Comparison of ENCODE assay signal across 10 mouse cellular contexts in genomic region chrX:167357415-167357814, GRCm38 (mm10). TPM values are rescaled to one million over a fixed set of nuclear protein-coding genes. Genes with fewer than 3 reads are reported as not detected.
DNase-seq lines count a peak whose midpoint lies in the region; ATAC-seq and TF ChIP-seq lines count a peak whose summit lies in the region.
"Had no signal": no experiment of that assay in that cellular context is flagged by ENCODE, and none has a peak within 500 bp of the region (broad histone marks: within the 10 kb centered on the region; RNA-seq: fewer than 3 reads in every experiment).

No protein-coding gene starts in this region.

- no peak for TF ChIP-seq POLR2A in kidney, adult 2 months (IDR thresholded peaks at IDR 0.05; ENCODE audit: low read depth, low read length)

- no peak overlapping the region for H3K4me2 ChIP-seq in kidney, embryonic 14.5 days (replicated peaks; ENCODE audit: low read depth, low read length)
- H3K4me2 ChIP-seq in hindbrain, embryonic 13.5 days: no peak overlapping the region
- H3K4me2 ChIP-seq: limb, embryonic 13.5 days had no signal

- no peaks in the 10 kb centered on the region for H3K9me3 ChIP-seq in kidney, embryonic 14.5 days (ENCODE audit: control insufficient read depth, low read length)
- no peaks in the 10 kb centered on the region for H3K9me3 ChIP-seq in hindbrain, embryonic 13.5 days
- H3K9me3 ChIP-seq: limb, embryonic 13.5 days had no signal

- no peaks in the 10 kb centered on the region for H3K27me3 ChIP-seq in kidney, adult 2 months (replicated peaks; ENCODE audit: control insufficient read depth, insufficient read depth, low read length)
- H3K27me3 ChIP-seq in kidney, embryonic 14.5 days (ENCODE audit: control insufficient read depth, insufficient read depth, low read length): no peaks in the 10 kb centered on the region
- peaks cover 27% of the 10 kb centered on the region; the same call in 1 of the 2 replicates for H3K27me3 ChIP-seq in hindbrain, embryonic 13.5 days

- H3K4me3 ChIP-seq in kidney, adult 2 months (ENCODE audit: insufficient read depth, low read depth, low read length): no peak overlapping the region
- H3K4me3 ChIP-seq in kidney, embryonic 14.5 days (ENCODE audit: low read length): no peak overlapping the region
- no peak overlapping the region for H3K4me3 ChIP-seq in hindbrain, embryonic 13.5 days
- H3K4me3 ChIP-seq: limb, embryonic 13.5 days had no signal

- no peaks in the 10 kb centered on the region for H3K4me1 ChIP-seq in kidney, adult 2 months (ENCODE audit: control insufficient read depth, insufficient read depth, low read length)
- no peaks in the 10 kb centered on the region for H3K4me1 ChIP-seq in kidney, embryonic 14.5 days (ENCODE audit: control insufficient read depth, insufficient read depth, low read length)
- no peaks in the 10 kb centered on the region for H3K4me1 ChIP-seq in hindbrain, embryonic 13.5 days (replicated peaks)
- H3K4me1 ChIP-seq: limb, embryonic 13.5 days had no signal

- H3K36me3 ChIP-seq in kidney, adult 2 months (ENCODE audit: control insufficient read depth, insufficient read depth, low read length): no peaks in the 10 kb centered on the region; the same call in 1 of the 2 replicates
- H3K36me3 ChIP-seq in kidney, embryonic 14.5 days (ENCODE audit: control insufficient read depth, insufficient read depth, low read length): no peaks in the 10 kb centered on the region
- H3K36me3 ChIP-seq in hindbrain, embryonic 13.5 days: no peaks in the 10 kb centered on the region

- DNase-seq in kidney, adult 2 months: peak; percentile 19
- peak; percentile 9 for DNase-seq in thymus, postnatal 14 days
- DNase-seq in thymus, adult 18-20 months: no peak
- no peak for DNase-seq in ovary, postnatal 36 days (ENCODE audit: low spot score)
- DNase-seq: right cerebral cortex, postnatal 25 days had no signal

- no peak for TF ChIP-seq CTCF in kidney, adult 2 months (conservative IDR thresholded peaks at IDR 0.05; ENCODE audit: insufficient read depth, insufficient read length, low read depth, low read length)

- no peak for ATAC-seq in kidney, embryonic 14.5 days (ENCODE audit: low FRiP score, low TSS enrichment)
- ATAC-seq in common myeloid progenitor, adult 5-6 weeks (replicated peaks; ENCODE audit: low read depth, poor library complexity, severe bottlenecking): peak; percentile 37; the same call in 1 of the 2 replicates
- no peak for ATAC-seq in hindbrain, embryonic 13.5 days (ENCODE audit: low FRiP score)
- ATAC-seq: midbrain, embryonic 16.5 days had no signal

- 44% methylated on average over 2 of the region's 2 CpGs for WGBS in kidney, adult 2 months
- WGBS in kidney, embryonic 14.5 days: 72% methylated on average over 2 of the region's 2 CpGs
- 77% methylated on average over 2 of the region's 2 CpGs for WGBS in hindbrain, embryonic 13.5 days

- H3K27ac ChIP-seq in kidney, adult 2 months (ENCODE audit: insufficient read depth, low read depth, low read length): no peak overlapping the region
- no peak overlapping the region for H3K27ac ChIP-seq in kidney, embryonic 14.5 days (ENCODE audit: low read depth, low read length)
- no peak overlapping the region for H3K27ac ChIP-seq in hindbrain, embryonic 13.5 days
- H3K27ac ChIP-seq: limb, embryonic 13.5 days had no signal

- H3K9ac ChIP-seq in kidney, embryonic 14.5 days (ENCODE audit: low read depth, low read length): no peak overlapping the region
- H3K9ac ChIP-seq in hindbrain, embryonic 13.5 days: no peak overlapping the region
- H3K9ac ChIP-seq: limb, embryonic 13.5 days had no signal

RNA-seq across cellular contexts. Expression of gene Prps2, which starts 25.1 kb away (rescaled TPM):
- 26.8 and 31.7 TPM in 2 replicates for polyA plus RNA-seq in kidney, adult 2 months (2012; rRNA removed)
- 21.3 and 35.5 TPM in 2 replicates for polyA plus RNA-seq in kidney, embryonic 14.5 days (2014; fragmentation: Nextera tagmentation; extraction: Ambion mirVana)
- total RNA-seq in common myeloid progenitor, adult 5-6 weeks (2017): 51.8 and 66.5 TPM in 2 replicates
- polyA plus RNA-seq in hindbrain, embryonic 13.5 days (2015; fragmentation: Nextera tagmentation; extraction: Ambion mirVana): 10.9 and 15.6 TPM in 2 replicates

RNA-seq across cellular contexts. Expression of gene Tlr7, which starts 27.1 kb away (rescaled TPM):
- 0.52 and 0.99 TPM in 2 replicates for polyA plus RNA-seq in kidney, adult 2 months (2012; rRNA removed)
- polyA plus RNA-seq in kidney, embryonic 14.5 days (2014; fragmentation: Nextera tagmentation; extraction: Ambion mirVana): 0.21 and 0.73 TPM in 2 replicates
- total RNA-seq in common myeloid progenitor, adult 5-6 weeks (2017): 1.8 and 5.2 TPM in 2 replicates
- polyA plus RNA-seq in hindbrain, embryonic 13.5 days (2015; fragmentation: Nextera tagmentation; extraction: Ambion mirVana): 0.19 and 0.35 TPM in 2 replicates

Comparison
In these comparisons a context has a peak if more than half of its experiments do, and no peak if none do; other contexts are left out.
1. DNase-seq: peak in kidney, adult 2 months (single experiment) and thymus, postnatal 14 days (single experiment); none in thymus, adult 18-20 months (0 of 2) and ovary, postnatal 36 days (single experiment).